In genomic region chr10:117292671-117293070, GRCm38 (mm10) we compare ENCODE assay signal across 19 mouse cellular contexts. TPM values are rescaled to one million over a fixed set of nuclear protein-coding genes. Genes with fewer than 3 reads are reported as not detected.
DNase-seq lines count a peak whose midpoint lies in the region; ATAC-seq and TF ChIP-seq lines count a peak whose summit lies in the region.
"Had no signal": no experiment of that assay in that cellular context is flagged by ENCODE, and none has a peak within 500 bp of the region (broad histone marks: within the 10 kb centered on the region; RNA-seq: fewer than 3 reads in every experiment).

TSS of gene Lyz1 (minus strand) at chr10:117292868.

- no peak within 1 kb of the TSS for H3K27ac ChIP-seq in heart, embryonic 10.5 days
- H3K27ac ChIP-seq in lung, postnatal 0 days (ENCODE audit: low read length) = no peak within 1 kb of the TSS
- H3K27ac ChIP-seq in intestine, postnatal 0 days (ENCODE audit: low read depth, low read length) = no peak within 1 kb of the TSS
- H3K27ac ChIP-seq in stomach, postnatal 0 days (replicated peaks) = no peak within 1 kb of the TSS
- H3K27ac ChIP-seq: embryonic facial prominence, embryonic 15.5 days; heart, embryonic 13.5 days; hindbrain, embryonic 12.5 days; layer of hippocampus, adult 2 months; limb, embryonic 15.5 days had no signal

- peaks cover 13% of the 10 kb centered on the region for H3K4me1 ChIP-seq in heart, embryonic 10.5 days
- H3K4me1 ChIP-seq in lung, postnatal 0 days (ENCODE audit: insufficient read depth, low read depth, low read length) = no peaks in the 10 kb centered on the region
- no peaks in the 10 kb centered on the region for H3K4me1 ChIP-seq in intestine, postnatal 0 days (replicated peaks; ENCODE audit: control insufficient read depth, insufficient read depth, low read length)
- H3K4me1 ChIP-seq in stomach, postnatal 0 days (replicated peaks; ENCODE audit: control insufficient read depth, insufficient read depth) = no peaks in the 10 kb centered on the region
- H3K4me1 ChIP-seq: embryonic facial prominence, embryonic 15.5 days; limb, embryonic 15.5 days had no signal

- no peak within 1 kb of the TSS for H3K4me3 ChIP-seq in heart, embryonic 10.5 days
- H3K4me3 ChIP-seq in lung, postnatal 0 days (ENCODE audit: low read depth, low read length) = no peak within 1 kb of the TSS
- no peak within 1 kb of the TSS for H3K4me3 ChIP-seq in intestine, postnatal 0 days (ENCODE audit: low read depth, low read length)
- H3K4me3 ChIP-seq in stomach, postnatal 0 days (ENCODE audit: low read depth, low read length) = no peak within 1 kb of the TSS
- H3K4me3 ChIP-seq: embryonic facial prominence, embryonic 15.5 days; heart, embryonic 13.5 days; hindbrain, embryonic 12.5 days; layer of hippocampus, adult 2 months; limb, embryonic 15.5 days had no signal

- DNase-seq in heart, adult 11 months = peak; percentile 96
- DNase-seq in heart, embryonic 10.5 days (ENCODE audit: low spot score) = no peak
- no peak for DNase-seq in lung, postnatal 0 days (ENCODE audit: low spot score)
- no peak for DNase-seq in lung, postnatal 25 days (ENCODE audit: low spot score)
- peak; percentile 17 for DNase-seq in stomach, postnatal 0 days (ENCODE audit: low spot score)
- no peak for DNase-seq in spleen, postnatal 10 days (ENCODE audit: low spot score in 2 of 2)
- DNase-seq in retina, postnatal 1 day = no peak
- DNase-seq: cerebellum, adult 9-11 months; kidney, adult 11 months; liver, postnatal 0 days had no signal

- no peaks in the 10 kb centered on the region for H3K9me3 ChIP-seq in heart, embryonic 10.5 days
- no peaks in the 10 kb centered on the region for H3K9me3 ChIP-seq in lung, postnatal 0 days (ENCODE audit: low read length)
- no peaks in the 10 kb centered on the region for H3K9me3 ChIP-seq in intestine, postnatal 0 days (ENCODE audit: control insufficient read depth)
- H3K9me3 ChIP-seq in stomach, postnatal 0 days (ENCODE audit: control insufficient read depth, low read length) = no peaks in the 10 kb centered on the region
- H3K9me3 ChIP-seq: embryonic facial prominence, embryonic 15.5 days; heart, embryonic 13.5 days; hindbrain, embryonic 12.5 days; limb, embryonic 15.5 days had no signal

- H3K4me2 ChIP-seq in lung, postnatal 0 days (replicated peaks; ENCODE audit: low read depth, low read length) = no peak within 1 kb of the TSS
- no peak within 1 kb of the TSS for H3K4me2 ChIP-seq in intestine, postnatal 0 days (replicated peaks; ENCODE audit: low read depth)
- H3K4me2 ChIP-seq in stomach, postnatal 0 days (replicated peaks; ENCODE audit: low read depth) = no peak within 1 kb of the TSS
- H3K4me2 ChIP-seq: embryonic facial prominence, embryonic 15.5 days; heart, embryonic 13.5 days; hindbrain, embryonic 12.5 days; limb, embryonic 15.5 days had no signal

- peaks cover 32% of the 10 kb centered on the region for H3K27me3 ChIP-seq in heart, embryonic 10.5 days (ENCODE audit: insufficient read depth, poor library complexity, severe bottlenecking)
- no peaks in the 10 kb centered on the region for H3K27me3 ChIP-seq in lung, postnatal 0 days (replicated peaks; ENCODE audit: insufficient read depth, low read length)
- no peaks in the 10 kb centered on the region for H3K27me3 ChIP-seq in intestine, postnatal 0 days (replicated peaks; ENCODE audit: control insufficient read depth, insufficient read depth, low read length)
- H3K27me3 ChIP-seq in stomach, postnatal 0 days (ENCODE audit: control insufficient read depth, insufficient read depth, low read length) = no peaks in the 10 kb centered on the region
- H3K27me3 ChIP-seq: embryonic facial prominence, embryonic 15.5 days; hindbrain, embryonic 12.5 days; limb, embryonic 15.5 days had no signal

- 65% methylated on average over 5 of the region's 5 CpGs for WGBS in heart, embryonic 10.5 days
- WGBS in lung, postnatal 0 days = 51% methylated on average over 5 of the region's 5 CpGs
- WGBS in intestine, postnatal 0 days = 47% methylated on average over 5 of the region's 5 CpGs
- 60% methylated on average over 5 of the region's 5 CpGs for WGBS in stomach, postnatal 0 days

- no peak for TF ChIP-seq CTCF in lung, postnatal 0 days (IDR thresholded peaks at IDR 0.05)
- no peak for TF ChIP-seq CTCF in intestine, postnatal 0 days (IDR thresholded peaks at IDR 0.05; ENCODE audit: low read depth)
- TF ChIP-seq CTCF in stomach, postnatal 0 days (IDR thresholded peaks at IDR 0.05; ENCODE audit: low read depth) = no peak

- TF ChIP-seq EP300 in lung, postnatal 0 days (IDR thresholded peaks at IDR 0.05) = no peak
- no peak for TF ChIP-seq EP300 in stomach, postnatal 0 days (optimal IDR thresholded peaks at IDR 0.05)

- no peak for ATAC-seq in lung, postnatal 0 days
- peak; percentile 47; the same call in 1 of the 2 replicates for ATAC-seq in intestine, postnatal 0 days
- no peak for ATAC-seq in stomach, postnatal 0 days (ENCODE audit: low FRiP score, low TSS enrichment)
- ATAC-seq: liver, postnatal 0 days had no signal

- no peak within 1 kb of the TSS for H3K9ac ChIP-seq in lung, postnatal 0 days (replicated peaks; ENCODE audit: low read depth)
- no peak within 1 kb of the TSS for H3K9ac ChIP-seq in intestine, postnatal 0 days (ENCODE audit: low read depth, low read length)
- H3K9ac ChIP-seq in stomach, postnatal 0 days (ENCODE audit: low read length) = no peak within 1 kb of the TSS
- H3K9ac ChIP-seq: embryonic facial prominence, embryonic 15.5 days; heart, embryonic 13.5 days; hindbrain, embryonic 12.5 days; limb, embryonic 15.5 days; liver, postnatal 0 days had no signal

- no peaks in the 10 kb centered on the region for H3K36me3 ChIP-seq in heart, embryonic 10.5 days
- H3K36me3 ChIP-seq in lung, postnatal 0 days (ENCODE audit: insufficient read depth, low read length) = no peaks in the 10 kb centered on the region
- no peaks in the 10 kb centered on the region for H3K36me3 ChIP-seq in intestine, postnatal 0 days (ENCODE audit: control insufficient read depth, insufficient read depth)
- H3K36me3 ChIP-seq in stomach, postnatal 0 days (ENCODE audit: control insufficient read depth, insufficient read depth, low read length) = no peaks in the 10 kb centered on the region
- H3K36me3 ChIP-seq: embryonic facial prominence, embryonic 15.5 days; heart, embryonic 13.5 days; hindbrain, embryonic 12.5 days; limb, embryonic 15.5 days had no signal

RNA-seq across cellular contexts. Expression of gene Lyz1, which starts in this region (rescaled TPM):
- polyA plus RNA-seq in heart, embryonic 10.5 days (2016; fragmentation: Nextera tagmentation; extraction: Ambion mirVana) = 2.3 and 11.4 TPM in 2 replicates
- 2,166 and 3,269 TPM in 2 replicates for polyA plus RNA-seq in lung, postnatal 0 days (2015; fragmentation: Nextera tagmentation; extraction: Ambion mirVana)
- 7.7 and 9.6 TPM in 2 replicates for polyA plus RNA-seq in intestine, postnatal 0 days (2015; fragmentation: Nextera tagmentation; extraction: Ambion mirVana)
- polyA plus RNA-seq in stomach, postnatal 0 days (2015; fragmentation: Nextera tagmentation; extraction: Ambion mirVana) = 0.10 and 0.29 TPM in 2 replicates
- polyA plus RNA-seq: C2C12; forebrain, embryonic 11.5 days; hindbrain, embryonic 12.5 days; neural tube, embryonic 14.5 days had no signal

Comparison
In these comparisons a context has a peak if more than half of its experiments do, and no peak if none do; other contexts are left out.
1. RNA of gene Lyz1 (polyA plus RNA-seq): 2,166 to 3,269 TPM in lung, postnatal 0 days; 7.7 to 9.6 TPM in intestine, postnatal 0 days, 2.3 to 11.4 TPM in heart, embryonic 10.5 days and 0.10 to 0.29 TPM in stomach, postnatal 0 days; every median in the first group is over 100 times any median in the second.
2. Peak in DNase-seq in stomach, postnatal 0 days; RNA of the gene not detected or under 1 TPM.